Mouse (Mus musculus) CD4-positive helper T cell, adult 2 months (primary cell): Measurements from ENCODE around the gene Gns.

Experiments
- DNase-seq: peaks from one replicate; pipeline ENCODE4 v3.0.0-alpha.2; 2012; ENCODE audit warnings: low read depth, missing footprints, low spot score

Gns gene

DNA sequence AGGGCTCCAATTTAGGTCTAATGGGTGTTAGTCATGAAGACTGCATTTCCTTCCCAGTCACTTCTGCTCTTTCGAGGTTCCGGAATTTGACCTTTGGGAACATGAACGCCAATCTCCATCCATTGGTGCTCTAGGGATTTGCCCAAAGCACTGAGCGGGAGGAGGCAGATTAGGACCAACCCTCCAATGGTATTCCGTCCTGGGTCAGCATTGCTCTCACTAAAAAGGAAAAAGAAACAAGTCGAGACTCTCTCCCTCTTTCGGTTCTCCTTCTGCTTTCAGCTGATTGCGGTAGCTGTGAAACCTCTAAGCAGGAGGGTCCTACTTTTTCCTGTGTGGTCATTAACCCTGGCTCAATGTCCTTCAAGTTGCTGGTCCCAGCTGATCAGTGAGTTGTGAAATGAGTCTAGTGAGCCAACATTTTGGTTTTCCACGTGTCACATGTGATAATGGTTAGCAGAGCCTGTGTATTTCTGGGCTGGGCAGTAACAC is 937 bp downstream of the Gns start:
- DNase-seq: peak; percentile 21

- no peak for DNase-seq
Measured at GRCm38 (mm10) chr10:121367271-121367670, 2.4 kb downstream of the Gns start.

DNA sequence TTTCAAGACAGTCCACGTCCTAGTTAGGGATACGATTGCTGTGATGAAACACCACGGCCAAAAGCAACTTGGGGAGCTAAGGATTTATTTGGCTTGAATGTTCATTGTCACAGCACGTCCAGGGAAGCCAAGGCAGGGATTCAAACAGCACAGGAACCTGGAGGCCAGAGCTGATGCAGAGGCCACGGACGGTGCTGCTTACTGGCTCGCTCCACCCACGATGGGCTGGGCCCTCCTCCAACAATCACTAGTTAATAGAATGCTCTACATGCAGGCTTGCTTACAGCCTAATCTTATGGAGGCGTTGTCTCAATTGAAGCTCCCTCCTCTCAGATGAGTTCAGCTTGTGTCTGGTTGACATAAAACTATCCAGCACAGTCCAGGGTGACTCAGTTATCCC is 2.9 kb downstream of the Gns start:
- no peak for DNase-seq

DNA sequence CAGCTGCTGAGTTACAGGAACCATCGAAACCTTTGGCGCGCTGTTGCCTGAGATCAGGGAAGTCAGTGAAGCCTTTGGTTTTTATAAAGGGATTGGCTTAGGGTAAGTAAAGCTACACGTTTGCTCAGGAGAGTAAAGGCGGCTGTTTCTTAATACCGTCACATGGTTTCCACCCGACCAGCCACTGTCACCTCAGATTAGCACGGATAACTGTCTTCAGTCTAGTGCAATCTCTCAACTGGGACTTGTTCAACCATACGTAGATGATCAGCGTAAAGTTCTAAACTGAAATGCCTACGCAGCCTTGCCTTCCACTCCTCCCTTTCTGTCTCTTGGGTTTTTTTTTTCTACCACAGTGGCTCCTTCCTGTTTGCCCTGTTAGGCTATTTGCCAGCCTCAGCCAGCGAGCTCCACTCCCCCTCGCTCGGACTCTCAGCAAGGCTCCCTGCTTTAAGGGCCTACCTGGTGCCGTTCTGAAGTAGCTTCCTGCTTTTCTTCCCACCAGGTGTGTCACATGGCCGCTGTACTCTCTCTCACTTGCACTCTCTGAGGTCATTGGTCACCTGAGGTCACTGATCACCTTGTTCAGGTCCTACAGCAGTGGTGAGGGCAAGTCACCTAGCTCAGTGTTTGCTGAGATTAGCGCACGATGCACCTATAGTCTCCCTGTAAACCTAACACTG is 4.0 kb downstream of the Gns start:
- DNase-seq: no peak

DNA sequence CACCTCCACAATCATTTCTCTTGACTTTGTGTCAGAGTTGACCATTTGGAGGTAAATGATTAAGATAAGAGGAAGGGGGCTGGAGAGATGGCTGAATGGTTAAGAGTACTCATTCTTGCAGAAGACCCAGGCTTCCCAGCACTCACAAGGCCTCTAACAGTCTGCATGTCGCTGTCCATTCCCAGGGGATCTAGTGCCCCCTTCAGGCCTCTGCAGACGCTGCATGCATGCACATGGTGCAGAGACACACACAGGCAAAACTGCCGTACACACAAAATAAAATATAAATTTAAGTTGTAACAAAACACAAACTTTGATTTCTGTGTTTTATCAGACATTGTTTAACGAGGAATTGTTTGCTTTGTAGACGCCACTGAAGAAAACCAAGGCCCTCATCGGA is 5.9 kb downstream of the Gns start:
- no peak for DNase-seq

- no peak for DNase-seq
Measured at GRCm38 (mm10) chr10:121374013-121374412, 9.1 kb downstream of the Gns start.

DNA sequence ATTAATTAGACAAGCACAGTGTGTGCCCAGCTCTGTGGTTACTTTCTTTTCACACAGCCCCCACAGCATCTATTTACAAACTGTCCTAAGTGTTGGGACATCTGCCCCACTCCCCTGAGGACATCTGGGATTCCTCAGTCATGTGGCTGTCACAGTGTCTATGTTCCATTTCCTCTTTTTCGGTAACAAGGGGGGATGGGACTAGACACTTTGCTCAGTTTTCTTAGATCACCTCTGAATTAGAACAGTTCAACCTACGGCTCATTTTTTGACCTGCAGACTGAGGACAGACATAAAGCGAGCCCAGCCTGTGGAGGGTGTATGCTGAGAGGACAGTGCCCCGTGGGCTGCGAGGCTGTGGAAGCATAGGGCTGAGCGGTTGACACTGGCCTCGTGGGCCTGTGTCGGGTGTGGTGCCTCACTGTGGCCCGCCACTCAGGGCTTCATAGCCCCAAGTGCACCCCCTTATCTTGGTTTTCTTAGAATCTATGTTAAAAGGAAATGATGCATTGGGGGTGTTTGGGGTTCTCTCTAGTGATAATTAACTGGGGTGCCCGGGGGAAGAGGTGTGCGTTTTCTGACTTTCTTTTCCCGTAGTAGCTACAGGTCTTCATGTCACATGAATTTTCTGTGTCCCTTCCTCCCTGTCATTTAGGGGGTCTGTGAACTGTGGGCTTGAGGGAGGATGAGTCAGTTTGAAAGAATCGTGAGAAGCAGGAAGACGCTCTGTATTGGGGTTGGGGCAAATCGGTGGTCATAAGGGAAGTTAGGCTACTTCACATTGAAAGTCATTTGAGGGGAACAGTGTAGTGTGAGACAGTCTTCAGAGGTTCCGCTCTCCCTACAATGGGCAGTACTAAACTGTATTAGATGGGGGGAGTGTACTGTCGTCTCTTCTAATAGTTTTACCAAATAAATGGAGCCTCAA is 10.1 kb downstream of the Gns start:
- no peak for DNase-seq

GRCm38 (mm10) chr10:121375649-121376493 is 11.0 kb downstream of the Gns start:
- no peak for DNase-seq

- DNase-seq: no peak
Measured at GRCm38 (mm10) chr10:121376530-121377271, 11.8 kb downstream of the Gns start.

- no peak for DNase-seq
Measured at GRCm38 (mm10) chr10:121379387-121379786, 14.5 kb downstream of the Gns start.

GRCm38 (mm10) chr10:121381280-121381679 is 16.4 kb downstream of the Gns start:
- no peak for DNase-seq

- no peak for DNase-seq
Measured at GRCm38 (mm10) chr10:121384710-121385109, 19.8 kb downstream of the Gns start.

DNA sequence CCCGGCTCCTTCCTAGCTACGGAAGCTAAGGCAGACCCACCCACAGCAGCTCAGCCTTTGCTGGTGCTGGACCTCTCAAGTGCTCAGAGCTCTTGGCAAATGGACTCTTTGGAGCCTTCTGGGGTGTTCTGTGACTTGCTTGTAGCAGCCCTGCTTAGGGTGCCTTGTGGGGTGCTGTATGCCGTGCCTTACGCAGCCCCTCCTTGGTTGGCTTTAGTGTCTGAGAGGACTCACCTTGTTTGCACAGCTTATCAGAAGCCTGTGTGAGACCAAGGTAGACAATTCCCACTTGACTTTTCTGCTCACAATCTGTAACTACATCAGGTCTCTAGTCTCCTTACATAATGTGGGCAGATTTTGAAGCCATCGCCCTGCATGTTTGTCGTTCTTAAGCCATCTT is 20.8 kb downstream of the Gns start:
- no peak for DNase-seq

- DNase-seq: no peak
Measured at GRCm38 (mm10) chr10:121386347-121386746, 21.5 kb downstream of the Gns start.

- no peak for DNase-seq
Measured at GRCm38 (mm10) chr10:121390602-121391001, 25.7 kb downstream of the Gns start.

DNA sequence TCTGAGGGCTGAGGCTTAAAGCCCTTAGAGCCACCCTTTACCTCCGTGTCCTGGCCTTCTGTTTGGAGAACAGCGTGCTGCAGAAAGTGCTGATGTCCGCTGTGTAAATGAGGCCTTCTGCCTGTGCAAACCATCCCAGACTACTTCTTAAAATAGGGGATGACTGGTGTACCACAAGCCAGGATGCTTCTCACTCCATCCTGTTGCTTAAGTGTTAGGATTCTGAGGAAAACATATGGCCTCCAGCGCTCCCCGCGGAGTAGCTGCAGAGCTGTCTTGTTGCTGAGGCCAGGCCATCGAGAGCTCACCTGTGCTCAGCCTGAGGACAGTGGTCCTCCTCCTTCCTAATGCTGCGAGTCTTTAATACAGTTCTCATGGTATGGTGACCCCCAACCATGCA is 27.0 kb downstream of the Gns start:
- DNase-seq: no peak

DNA sequence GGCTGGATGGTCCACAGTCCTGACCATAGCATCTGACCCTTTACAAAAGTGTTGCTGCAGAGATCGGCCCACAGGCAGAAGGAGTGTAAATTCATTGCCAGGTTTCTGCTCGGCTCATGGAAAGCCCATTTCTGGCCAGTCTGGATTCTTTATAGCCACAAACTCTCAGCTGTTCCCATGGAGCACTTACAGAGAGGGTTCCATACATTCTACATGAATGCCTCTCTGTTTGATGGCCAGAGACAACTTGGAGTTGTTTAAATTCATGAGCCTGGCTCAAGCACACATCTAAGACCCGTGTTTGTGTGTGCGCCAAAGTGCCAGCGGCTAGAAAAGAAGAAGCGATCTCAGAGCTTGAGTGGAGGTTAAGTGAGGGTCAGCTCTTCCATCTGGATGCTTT is 29.4 kb downstream of the Gns start:
- no peak for DNase-seq

GRCm38 (mm10) chr10:121394789-121395325 is 30.0 kb downstream of the Gns start:
- no peak for DNase-seq

- no peak for DNase-seq
Measured at GRCm38 (mm10) chr10:121395542-121396176, 30.8 kb downstream of the Gns start.

DNA sequence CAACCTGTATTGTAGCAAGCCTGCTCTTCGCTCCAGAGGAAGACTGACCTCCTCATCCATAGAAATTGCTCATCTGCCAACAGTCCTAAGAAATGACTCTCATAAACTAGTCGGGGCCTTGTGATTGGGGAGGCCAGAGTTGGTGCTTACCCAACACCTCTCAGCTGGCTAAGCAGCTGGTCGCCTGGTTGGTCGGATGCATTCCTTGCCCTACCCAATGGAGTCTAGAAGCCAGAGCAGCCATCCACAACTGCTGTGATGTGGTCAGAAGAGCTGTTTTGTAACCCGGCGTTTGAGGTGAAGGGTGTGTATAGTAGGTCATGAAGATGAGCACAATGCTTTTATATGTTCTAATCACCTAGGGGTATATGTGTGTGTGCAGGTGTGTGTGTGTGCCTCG is 33.7 kb downstream of the Gns start:
- no peak for DNase-seq
